Mouse (Mus musculus) neural tube, embryonic 11.5 days (tissue): Measurements from ENCODE around the gene Rps27rt. TPM values are rescaled to one million over a fixed set of nuclear protein-coding genes. Genes with fewer than 3 reads are reported as not detected.
"Not testable (repeated sequence)": the region's sequence is repeated elsewhere in the genome, so short reads cannot be mapped to it uniquely, and the experiment has no call there.

Experiments used
- ATAC-seq: fragments of 200-750 bp; cut with Nextera tagmentation; 2 replicates; pipeline ENCODE4 v1.8.0; 2017; ENCODE audit warnings: moderate number of reproducible peaks, mild to moderate bottlenecking, moderate TSS enrichment, moderate library complexity; ENCODE audit not compliant: insufficient read depth, low FRiP score, low TSS enrichment
- DNase-seq: peaks from one replicate; pipeline ENCODE4 v3.0.0-alpha.2; 2015; ENCODE audit warnings: low spot score
- H3K27ac ChIP-seq: fragments of 300-500 bp; sonication (generic); 2 replicates; pipeline ENCODE4 v1.5.1; 2014; ENCODE audit warnings: low read depth, mild to moderate bottlenecking, low read length
- H3K27me3 ChIP-seq: fragments of 300-500 bp; sonication (generic); 2 replicates; pipeline ENCODE4 v1.6.1; 2014; ENCODE audit warnings: mild to moderate bottlenecking, low read length, mixed read lengths; ENCODE audit not compliant: control insufficient read depth, insufficient read depth
- H3K36me3 ChIP-seq: fragments of 300-500 bp; sonication (generic); 2 replicates; pipeline ENCODE4 v1.6.1; 2014; ENCODE audit warnings: mild to moderate bottlenecking, low read length, moderate library complexity, mixed read lengths; ENCODE audit not compliant: control insufficient read depth, insufficient read depth
- H3K4me1 ChIP-seq: fragments of 300-500 bp; sonication (generic); 2 replicates; pipeline ENCODE4 v1.6.1; 2014; ENCODE audit warnings: low read length, mixed read lengths; ENCODE audit not compliant: control insufficient read depth, insufficient read depth
- H3K4me2 ChIP-seq: fragments of 300-500 bp; sonication (generic); 2 replicates; pipeline ENCODE4 v1.6.1; 2014; ENCODE audit warnings: low read depth, mild to moderate bottlenecking, moderate library complexity
- H3K4me3 ChIP-seq: fragments of 300-500 bp; sonication (generic); 2 replicates; pipeline ENCODE4 v1.5.1; 2014; ENCODE audit warnings: low read depth, low read length
- H3K9ac ChIP-seq: fragments of 300-500 bp; sonication (generic); 2 replicates; pipeline ENCODE4 v1.6.1; 2014; ENCODE audit warnings: mild to moderate bottlenecking, low read length
- H3K9me3 ChIP-seq: fragments of 300-500 bp; sonication (generic); 2 replicates; pipeline ENCODE4 v1.6.1; 2016; ENCODE audit warnings: low read length; ENCODE audit not compliant: control insufficient read depth
- whole genome bisulfite sequencing: fragments of 180-500 bp; shearing (Covaris S2); extraction: QIAGEN DNeasy Blood & Tissue Kit; methylation state at CpG from one replicate; pipeline ENCODE4 v1.1.7; 2014; 5-methylcytosine and 5-hydroxymethylcytosine counted together
- polyA plus RNA-seq: library from polyadenylated mRNA; unstranded; fragments of >200 nt; fragmentation: Nextera tagmentation; extraction: Ambion mirVana; gene quantifications from 2 replicates; pipeline ENCODE4 v1.2.1, GENCODE M21; 2014

Gene Rps27rt
- 307 and 376 TPM in 2 replicates for polyA plus RNA-seq

DNA sequence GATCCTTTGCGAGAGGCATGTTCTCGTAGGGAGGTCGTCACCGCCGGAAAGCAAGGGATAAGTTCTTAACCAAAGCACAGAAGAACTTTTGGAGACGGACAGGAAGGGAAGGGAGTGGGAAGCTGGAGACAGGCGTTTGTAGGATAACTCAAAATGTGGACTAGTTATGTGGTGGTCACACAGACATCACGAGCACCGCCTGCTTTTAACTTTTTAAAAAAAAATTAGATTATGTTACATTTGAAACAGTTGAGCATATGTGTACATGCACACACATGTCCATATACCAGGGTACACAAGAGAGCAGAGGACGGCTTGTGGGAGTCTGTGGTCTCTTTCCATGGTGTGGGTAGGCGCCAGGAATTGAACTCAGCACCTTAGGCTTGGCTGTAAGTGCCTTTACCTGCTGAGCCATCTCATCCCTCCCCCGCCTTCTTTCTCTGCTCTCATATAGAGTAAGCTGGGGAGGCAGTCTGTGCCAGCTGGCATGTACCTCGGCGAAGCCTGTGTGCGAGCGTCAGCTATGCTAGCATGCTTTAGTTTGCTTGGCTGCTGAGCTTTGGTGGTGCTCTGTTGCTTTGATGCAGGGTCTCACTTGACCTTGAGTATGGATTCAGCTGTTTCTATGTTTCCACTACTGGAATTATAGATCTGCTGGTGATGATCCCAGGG is at the start of gene Rps27rt:
TSS of gene Rps27rt (minus strand) at position 51 of the 672 bp plus-strand sequence.
- 0 out of 2 replicates have a peak, but pooled peaks cover 5% of the 10 kb centered on the region for H3K4me1 ChIP-seq
- no peak within 1 kb of the TSS for H3K4me2 ChIP-seq
- no peak for ATAC-seq
- H3K4me3 ChIP-seq, result no peak within 1 kb of the TSS
- no peak for DNase-seq
- no peaks in the 10 kb centered on the region for H3K9me3 ChIP-seq
- H3K36me3 ChIP-seq, result no peaks in the 10 kb centered on the region
- WGBS, result 93% methylated on average over 16 of the region's 16 CpGs
- no peak within 1 kb of the TSS for H3K9ac ChIP-seq
- peaks cover 5% of the 10 kb centered on the region; the same call in 1 of the 2 replicates for H3K27me3 ChIP-seq
- no peak within 1 kb of the TSS for H3K27ac ChIP-seq

DNA sequence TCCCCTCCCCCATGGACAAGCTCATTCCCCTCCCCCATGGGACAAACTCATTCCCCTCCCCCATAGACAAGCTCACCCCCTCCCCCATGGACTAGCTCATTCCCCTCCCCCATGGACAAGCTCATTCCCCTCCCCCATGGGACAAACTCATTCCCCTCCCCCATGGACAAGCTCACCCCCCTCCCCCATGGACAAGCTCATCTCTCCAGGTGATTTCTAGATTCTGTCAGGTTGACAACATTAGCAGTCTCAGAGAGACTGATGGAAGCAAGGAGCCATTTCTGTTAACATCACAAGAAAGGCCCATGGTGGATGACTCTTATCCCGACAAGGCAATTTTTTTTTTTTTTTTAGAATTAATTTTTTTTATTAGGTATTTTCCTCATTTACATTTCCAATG is 48.5 kb upstream of the Rps27rt start:
- ATAC-seq, H3K36me3 ChIP-seq, H3K27me3 ChIP-seq, H3K4me1 ChIP-seq, H3K4me3 ChIP-seq, H3K9me3 ChIP-seq, H3K4me2 ChIP-seq, H3K27ac ChIP-seq, DNase-seq, H3K9ac ChIP-seq: not testable (repeated sequence)
- 95% methylated on average over 1 of the region's 1 CpGs for WGBS

GRCm38 (mm10) chr9:115030581-115030980 is 48.0 kb upstream of the Rps27rt start:
- H3K4me2 ChIP-seq, result no peak overlapping the region
- H3K4me3 ChIP-seq, result no peak overlapping the region
- H3K4me1 ChIP-seq, result peaks cover 8% of the 10 kb centered on the region; the same call in 1 of the 2 replicates
- 53% methylated on average over 4 of the region's 4 CpGs for WGBS
- ATAC-seq (no peak), DNase-seq (no peak)
- H3K9ac ChIP-seq, result no peak overlapping the region
- no peaks in the 10 kb centered on the region for H3K27me3 ChIP-seq
- no peaks in the 10 kb centered on the region for H3K9me3 ChIP-seq
- H3K36me3 ChIP-seq, result no peaks in the 10 kb centered on the region
- H3K27ac ChIP-seq, result no peak overlapping the region

DNA sequence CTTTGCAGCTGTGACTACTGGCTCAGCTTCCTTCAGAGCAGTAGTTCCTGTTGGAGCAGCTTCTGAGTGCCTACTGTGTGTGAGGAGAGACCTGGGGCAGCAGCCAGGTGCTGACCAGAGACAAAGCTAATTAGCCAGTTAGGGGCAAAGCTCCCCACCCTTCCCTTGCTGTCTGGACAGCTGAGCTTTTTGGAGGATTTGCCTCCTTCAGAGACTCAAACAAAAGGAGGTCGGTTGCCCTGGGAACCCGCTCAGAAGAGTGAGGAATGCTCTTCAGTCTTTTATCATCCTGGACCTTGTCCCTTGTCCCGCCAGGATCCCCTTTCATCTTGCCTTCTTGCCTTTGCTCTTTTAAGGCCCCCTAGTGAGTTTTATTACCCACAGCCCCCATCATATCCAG is 46.8 kb upstream of the Rps27rt start:
- Histone ChIP-seq H3K9me3 (no peaks in the 10 kb centered on the region), H3K27ac (peak overlapping the region; percentile 15; the same call in 1 of the 2 replicates), H3K27me3 (no peaks in the 10 kb centered on the region), H3K4me1 (peaks cover 8% of the 10 kb centered on the region; the same call in 1 of the 2 replicates), H3K4me3 (no peak overlapping the region), H3K4me2 (no peak overlapping the region), H3K9ac (no peak overlapping the region), H3K36me3 (no peaks in the 10 kb centered on the region)
- 3% methylated on average over 3 of the region's 3 CpGs for WGBS
- peak; percentile 85 for ATAC-seq
- peak; percentile 78 for DNase-seq

DNA sequence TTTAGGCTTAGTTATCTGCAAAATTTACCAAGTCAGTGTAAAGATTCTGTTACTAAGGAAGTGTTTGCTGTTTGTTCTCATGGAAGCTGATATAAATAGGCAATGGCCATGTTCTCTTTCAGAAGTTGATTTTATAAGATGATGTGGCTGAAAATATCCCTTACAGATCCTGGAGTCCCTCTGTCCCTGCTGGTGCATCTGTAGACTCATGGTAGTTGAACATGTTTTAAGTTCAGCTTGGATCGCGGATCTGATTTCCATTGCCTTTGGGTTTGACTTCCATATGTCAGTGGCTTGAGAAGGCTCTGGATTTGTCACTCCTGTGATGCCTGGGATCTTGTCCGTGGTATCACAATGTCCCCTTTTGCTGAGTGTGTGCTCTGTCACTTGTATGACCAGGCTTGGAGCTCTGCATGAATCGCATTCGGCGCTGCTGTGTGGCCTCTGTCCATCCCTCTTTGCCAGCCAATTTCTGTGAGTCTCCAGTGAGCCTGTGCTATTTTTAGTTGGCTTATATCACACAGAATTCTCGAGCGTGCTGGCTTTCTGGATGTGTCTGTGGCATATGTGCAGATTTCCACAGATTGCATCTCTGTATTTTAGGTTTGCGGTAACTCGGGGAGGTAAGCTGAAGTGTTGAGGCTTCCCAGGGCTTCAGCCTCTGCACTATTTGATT is 41.3 kb upstream of the Rps27rt start:
- Histone ChIP-seq H3K4me1 (no peaks in the 10 kb centered on the region), H3K4me2 (no peak overlapping the region), H3K27me3 (no peaks in the 10 kb centered on the region), H3K9ac (no peak overlapping the region), H3K4me3 (no peak overlapping the region), H3K9me3 (no peaks in the 10 kb centered on the region), H3K36me3 (no peaks in the 10 kb centered on the region), H3K27ac (no peak overlapping the region)
- ATAC-seq, result no peak
- no peak for DNase-seq
- 95% methylated on average over 10 of the region's 10 CpGs for WGBS

- no peak for ATAC-seq
- Histone ChIP-seq H3K4me3 (no peak overlapping the region), H3K9me3 (no peaks in the 10 kb centered on the region), H3K4me2 (no peak overlapping the region), H3K27me3 (no peaks in the 10 kb centered on the region), H3K4me1 (no peaks in the 10 kb centered on the region), H3K36me3 (no peaks in the 10 kb centered on the region), H3K27ac (no peak overlapping the region), H3K9ac (no peak overlapping the region)
- no peak for DNase-seq
- 88% methylated on average over 3 of the region's 3 CpGs for WGBS
Measured at GRCm38 (mm10) chr9:115023137-115023536, 40.6 kb upstream of the Rps27rt start.

DNA sequence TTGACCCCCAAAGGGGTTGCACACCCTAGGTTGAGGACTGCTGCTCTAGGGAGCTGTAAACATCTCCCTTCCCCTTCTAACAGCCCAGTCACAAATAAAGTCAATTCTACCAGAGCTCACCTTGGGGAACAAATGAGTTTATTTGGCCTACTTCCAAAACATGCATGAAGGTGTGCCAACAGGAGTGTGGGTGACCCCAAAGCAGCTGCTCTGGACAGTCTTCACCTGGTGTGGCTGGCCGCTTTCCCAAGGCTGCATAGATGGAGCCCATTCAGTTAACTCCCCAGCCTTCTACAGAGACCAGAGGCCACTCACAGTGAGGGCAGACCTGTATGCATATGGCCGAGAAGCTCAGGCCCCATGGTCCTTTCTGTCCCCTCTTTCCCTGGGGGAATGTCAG is 38.9 kb upstream of the Rps27rt start:
- Histone ChIP-seq H3K36me3 (no peaks in the 10 kb centered on the region), H3K27ac (no peak overlapping the region), H3K4me1 (no peaks in the 10 kb centered on the region), H3K9ac (no peak overlapping the region), H3K4me3 (no peak overlapping the region), H3K9me3 (no peaks in the 10 kb centered on the region), H3K4me2 (no peak overlapping the region), H3K27me3 (no peaks in the 10 kb centered on the region)
- peak; percentile 1 for DNase-seq
- ATAC-seq, result no peak
- WGBS, result 83% methylated on average over 2 of the region's 2 CpGs

DNA sequence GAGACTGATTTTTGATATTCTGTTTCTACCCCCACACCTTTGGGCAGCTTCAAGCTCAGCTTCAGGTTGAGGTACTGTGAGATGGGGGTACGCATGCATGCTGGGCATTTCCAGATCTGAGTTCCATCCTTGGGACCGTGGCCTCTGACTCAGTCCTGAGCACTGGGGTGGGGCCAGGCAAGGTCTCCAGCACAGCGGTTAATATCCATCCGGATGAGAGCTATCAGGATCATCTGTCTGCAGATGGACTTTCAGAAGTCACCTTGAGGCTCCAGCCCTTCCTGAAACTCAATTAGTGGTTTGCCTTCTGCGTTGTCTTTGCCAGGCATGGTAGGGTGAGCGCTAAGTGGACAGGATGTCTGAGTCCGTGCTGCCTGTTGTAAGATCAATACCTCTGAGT is 37.6 kb upstream of the Rps27rt start:
- Histone ChIP-seq H3K4me1 (no peaks in the 10 kb centered on the region), H3K36me3 (no peaks in the 10 kb centered on the region), H3K9ac (no peak overlapping the region), H3K4me3 (no peak overlapping the region), H3K4me2 (no peak overlapping the region), H3K27me3 (no peaks in the 10 kb centered on the region), H3K9me3 (no peaks in the 10 kb centered on the region), H3K27ac (no peak overlapping the region)
- WGBS, result 90% methylated on average over 7 of the region's 7 CpGs
- DNase-seq (no peak), ATAC-seq (no peak)

GRCm38 (mm10) chr9:115012367-115012766 is 29.8 kb upstream of the Rps27rt start:
- H3K4me1 ChIP-seq, result no peaks in the 10 kb centered on the region
- no peak overlapping the region for H3K4me2 ChIP-seq
- 62% methylated on average over 12 of the region's 12 CpGs for WGBS
- no peak overlapping the region for H3K4me3 ChIP-seq
- no peak for ATAC-seq
- no peak overlapping the region for H3K9ac ChIP-seq
- no peak overlapping the region for H3K27ac ChIP-seq
- no peaks in the 10 kb centered on the region for H3K36me3 ChIP-seq
- no peaks in the 10 kb centered on the region; the same call in 1 of the 2 replicates for H3K9me3 ChIP-seq
- H3K27me3 ChIP-seq, result no peaks in the 10 kb centered on the region
- DNase-seq, result no peak
